Mouse (Mus musculus): ENCODE data around the gene Haghl.

DNA sequence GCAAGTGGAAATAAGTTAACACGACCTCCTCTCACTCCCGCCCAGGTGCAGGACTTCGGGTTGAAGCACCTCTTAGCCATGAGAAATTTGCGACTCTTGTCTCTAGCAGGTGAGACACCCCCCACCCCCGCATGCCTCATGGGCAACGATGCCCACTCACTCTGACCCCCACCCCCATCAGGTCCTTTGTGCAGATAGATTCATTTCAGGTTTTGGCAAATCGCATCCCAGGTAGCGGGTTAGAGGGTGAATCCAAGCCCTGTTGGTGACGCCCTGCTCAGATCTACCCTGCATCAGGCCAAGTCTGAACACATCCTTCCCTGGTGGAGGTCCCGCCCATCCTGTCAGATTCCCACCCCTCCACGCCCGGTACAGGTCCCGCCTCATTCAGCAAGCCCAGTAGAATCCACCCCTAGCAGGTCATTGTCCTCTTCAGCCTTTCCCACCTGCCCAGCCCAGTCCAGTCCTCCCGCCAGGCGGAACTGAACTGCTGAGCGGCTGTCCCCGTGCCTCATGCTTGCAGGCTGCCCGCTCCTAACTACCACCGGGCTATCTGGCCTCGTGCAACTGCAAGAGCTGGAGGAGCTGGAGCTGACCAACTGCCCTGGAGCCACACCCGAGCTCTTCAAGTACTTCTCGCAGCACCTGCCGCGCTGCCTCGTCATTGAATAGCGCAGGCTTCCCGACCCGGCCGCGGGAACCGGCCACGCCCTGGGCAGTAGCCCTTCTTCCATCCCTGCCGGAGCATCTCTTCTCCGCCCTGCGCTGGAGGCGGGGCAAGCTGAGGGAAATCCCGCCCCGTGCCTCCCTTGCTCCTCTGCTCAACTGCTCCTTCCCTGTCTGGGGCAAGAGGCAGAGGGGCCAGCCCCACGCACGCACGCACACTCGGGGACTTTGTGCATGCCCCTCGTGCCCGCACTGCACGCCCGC, 33.6 kb upstream of the Haghl start:
- TF ChIP-seq CTCF (IDR thresholded peaks at IDR 0.05; ENCODE audit: borderline replicate concordance, extremely low read depth, insufficient read depth, insufficient read length) (no peak), POLR2A (IDR thresholded peaks at IDR 0.05; ENCODE audit: borderline replicate concordance, extremely low read depth, insufficient read depth, insufficient read length, poor library complexity, severe bottlenecking) (no peak)

All from brain, embryonic 14.5 days (tissue).